Mouse (Mus musculus) olfactory bulb, adult 2 months (tissue): ENCODE measurements around the gene BC025920.

Source experiments
- CTCF ChIP-seq: fragments of 200-500 bp; IDR thresholded peaks from 2 replicates; pipeline ENCODE4 v1.5.1; 2012; ENCODE audit warnings: low read depth, mild to moderate bottlenecking, low read length, moderate library complexity; ENCODE audit not compliant: insufficient read depth
- POLR2A ChIP-seq: fragments of 200-500 bp; IDR thresholded peaks from 2 replicates; pipeline ENCODE4 v1.6.1; 2012; ENCODE audit warnings: mild to moderate bottlenecking, low read depth, low read length, moderate library complexity; ENCODE audit not compliant: insufficient read depth

GRCm38 (mm10) chr10:81641978-81642647, 36.0 kb downstream of the BC025920 start:
- TF ChIP-seq CTCF (no peak), POLR2A (no peak)
